Mouse (Mus musculus) cerebellum, adult (tissue): ENCODE results near the gene Fgfr2.
A peak's percentile ranks its signal among the peaks of the same experiment; 100 is the strongest.

Experiments used
- ATAC-seq: cut with Nextera tagmentation; 2 replicates; pipeline ENCODE4 v1.9.2; 2017; ENCODE audit warnings: mild to moderate bottlenecking, moderate library complexity, mixed read lengths; ENCODE audit not compliant: insufficient number of reproducible peaks, low FRiP score, low TSS enrichment

The Fgfr2 gene

DNA sequence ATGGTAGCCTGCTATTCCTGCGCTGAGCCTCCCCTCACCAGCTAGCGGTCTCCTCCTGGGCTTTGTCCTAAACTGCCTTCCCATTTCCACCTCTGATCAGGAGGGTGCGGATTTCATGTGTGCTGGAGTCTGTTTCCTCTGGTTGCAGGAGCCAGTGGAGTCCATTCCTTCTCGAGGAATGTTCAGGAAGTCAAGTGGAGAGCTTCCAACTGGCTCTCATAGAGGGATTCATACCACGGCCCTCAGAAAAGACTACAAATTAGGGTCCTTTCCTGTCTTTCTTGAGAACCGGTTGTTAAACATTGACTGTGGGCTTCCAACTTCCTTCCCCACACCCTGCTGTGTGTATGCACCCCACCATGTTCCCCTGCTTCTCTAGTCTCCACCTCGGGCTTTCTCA lies 2834.9 kb downstream of the Fgfr2 start:
- ATAC-seq: no peak

DNA sequence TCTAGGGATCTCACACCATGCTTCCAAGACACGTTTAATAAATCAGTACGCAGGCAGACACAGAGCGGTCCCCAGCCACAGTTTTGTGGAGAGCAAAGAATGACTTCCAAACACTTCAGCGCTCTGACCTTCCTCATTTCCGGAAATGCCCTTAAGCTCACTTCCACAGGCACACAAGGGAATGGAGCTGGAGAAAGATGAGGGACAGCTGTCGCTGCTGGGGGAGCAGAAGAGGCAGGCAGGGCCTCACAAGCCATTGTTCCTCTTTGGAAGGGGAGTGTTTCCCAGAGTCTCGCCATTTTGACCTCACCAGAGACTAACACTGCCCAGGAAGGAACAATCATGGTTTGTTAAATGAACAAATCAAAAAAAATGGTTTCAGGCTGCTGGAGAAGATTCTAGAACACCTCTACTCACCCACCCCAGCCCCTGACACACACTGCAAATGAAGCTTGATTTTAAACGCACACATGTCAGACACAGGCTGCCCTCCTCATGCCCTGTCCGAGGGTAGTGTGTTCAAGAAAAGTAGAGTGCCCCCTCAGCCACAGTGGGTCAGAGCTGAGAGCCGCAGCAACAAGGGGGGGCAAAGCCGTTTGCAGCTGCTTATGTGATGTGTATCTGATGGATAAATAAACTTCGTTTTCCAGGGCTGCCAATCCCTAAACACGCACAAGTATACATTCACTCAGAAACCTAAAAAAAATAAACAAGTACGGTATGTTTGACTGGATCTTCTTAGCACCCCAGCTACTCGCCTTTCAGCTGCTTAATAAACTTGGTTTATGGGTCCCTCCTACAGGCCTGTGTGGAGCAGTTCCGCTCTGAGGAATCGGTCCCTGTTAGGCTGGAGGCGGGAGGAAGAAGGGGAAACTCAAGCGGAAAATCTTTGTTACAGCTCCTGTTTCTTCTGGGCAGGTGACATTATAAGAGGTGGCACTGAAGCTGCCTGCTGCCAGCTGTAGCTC lies 2844.1 kb downstream of the Fgfr2 start:
- ATAC-seq: no peak

DNA sequence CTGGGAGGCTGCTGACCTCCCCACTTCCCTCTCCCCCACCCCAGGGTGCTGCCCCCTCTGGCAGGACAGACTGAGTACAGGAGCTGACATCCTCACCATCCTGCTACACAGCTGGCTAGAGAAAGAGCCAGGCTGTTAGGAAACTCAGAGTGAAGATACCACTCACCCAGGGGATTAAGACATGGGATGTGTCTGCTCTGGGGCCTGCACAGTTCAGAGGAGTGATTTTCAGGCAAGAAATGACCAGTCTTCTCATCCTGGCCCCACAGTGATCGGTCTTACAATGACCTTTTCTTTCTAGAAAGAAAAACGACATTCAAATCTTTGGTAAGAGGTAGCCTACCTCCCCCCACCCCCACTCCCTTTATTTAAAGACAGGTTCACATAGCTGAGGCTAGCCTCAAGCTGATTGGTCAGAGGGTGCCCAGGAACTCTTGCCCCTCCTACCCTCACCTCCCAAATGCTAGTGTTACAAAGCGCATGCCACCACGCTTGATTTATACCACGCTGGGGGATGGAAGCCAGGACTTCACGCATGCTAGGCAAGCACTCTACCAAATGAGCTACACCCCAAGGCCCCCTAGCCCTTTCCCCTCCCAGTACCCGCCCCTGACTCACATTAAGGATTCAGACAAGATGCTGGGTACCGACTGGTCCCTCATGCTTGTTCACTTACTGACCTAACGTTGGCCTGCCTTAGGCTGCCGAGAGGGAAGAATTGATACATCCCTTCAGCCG lies 2845.0 kb downstream of the Fgfr2 start:
- no peak for ATAC-seq

DNA sequence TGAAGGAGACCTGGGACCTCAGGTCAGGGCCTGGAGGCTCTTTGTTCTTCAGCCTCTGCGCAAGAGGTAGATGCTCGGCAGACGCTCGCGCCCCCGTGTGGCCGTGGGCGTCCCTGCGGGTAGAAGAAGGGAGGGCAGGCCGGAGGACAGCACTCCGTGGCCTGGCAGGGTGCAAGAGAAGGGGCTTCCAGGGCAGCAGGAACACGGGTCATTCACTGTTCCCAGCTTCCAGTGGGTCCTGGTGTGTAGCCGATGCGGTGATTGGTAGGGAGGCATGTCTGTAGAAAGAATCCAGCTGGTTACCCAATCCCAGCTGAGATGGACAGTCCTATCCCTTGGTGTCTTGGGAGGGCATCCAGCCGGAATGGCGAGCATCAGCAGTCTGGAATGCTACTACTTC lies 2849.9 kb downstream of the Fgfr2 start:
- ATAC-seq: peak; percentile 65; the same call in 1 of the 2 replicates

DNA sequence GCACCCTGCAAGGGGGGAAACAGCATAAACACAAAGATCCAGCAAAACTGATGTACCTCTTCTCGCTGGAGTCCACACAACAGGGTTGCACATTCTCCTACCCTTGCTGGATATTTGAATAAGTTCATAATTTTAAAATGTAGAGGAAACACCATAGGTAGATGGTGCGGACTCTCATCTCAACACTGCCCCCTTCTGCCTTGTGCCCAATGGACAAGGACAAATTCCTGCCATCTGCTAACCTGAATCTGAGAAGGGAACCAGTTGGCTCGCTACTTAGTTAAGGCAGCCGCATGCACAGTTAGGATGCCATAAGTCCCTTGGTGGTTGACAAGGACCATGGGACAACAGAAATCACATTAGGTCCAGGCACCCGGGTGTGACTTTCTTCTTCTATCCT lies 2852.3 kb downstream of the Fgfr2 start:
- no peak for ATAC-seq

DNA sequence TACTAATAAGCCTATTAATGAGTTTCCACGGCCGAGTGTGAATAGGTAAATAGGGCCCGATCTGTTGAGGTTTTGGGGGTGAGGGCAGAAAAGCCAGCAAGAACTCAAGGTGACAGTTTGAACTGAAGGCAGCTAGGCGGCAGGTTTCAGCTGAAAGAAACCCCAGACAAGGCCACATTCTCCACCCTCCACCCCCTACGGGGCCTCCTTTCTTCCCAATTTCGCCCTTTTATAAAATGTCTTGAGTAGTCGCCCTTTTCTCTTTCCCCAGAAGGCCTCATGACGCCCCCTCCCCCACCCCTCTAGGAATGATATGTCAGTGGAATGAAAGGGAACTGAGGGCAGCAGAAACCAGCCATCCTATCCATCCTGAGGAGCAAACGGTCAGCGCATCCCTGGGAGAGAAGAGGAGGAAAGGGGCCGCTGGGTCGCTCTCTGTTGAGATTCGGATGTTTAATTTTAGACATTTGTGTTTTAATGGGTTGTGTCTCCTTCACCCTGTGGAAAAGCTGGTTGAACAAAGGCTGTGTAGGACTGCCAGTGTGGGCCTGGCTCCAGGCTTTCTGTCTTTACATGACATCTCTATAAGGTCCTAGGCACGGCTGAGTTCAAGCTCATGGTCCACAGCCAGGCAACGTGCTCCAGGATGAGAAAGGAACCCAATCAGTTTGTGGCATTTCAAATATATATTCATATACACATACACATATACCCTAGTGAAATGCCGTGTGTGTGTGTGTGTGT lies 2853.9 kb downstream of the Fgfr2 start:
- no peak for ATAC-seq

DNA sequence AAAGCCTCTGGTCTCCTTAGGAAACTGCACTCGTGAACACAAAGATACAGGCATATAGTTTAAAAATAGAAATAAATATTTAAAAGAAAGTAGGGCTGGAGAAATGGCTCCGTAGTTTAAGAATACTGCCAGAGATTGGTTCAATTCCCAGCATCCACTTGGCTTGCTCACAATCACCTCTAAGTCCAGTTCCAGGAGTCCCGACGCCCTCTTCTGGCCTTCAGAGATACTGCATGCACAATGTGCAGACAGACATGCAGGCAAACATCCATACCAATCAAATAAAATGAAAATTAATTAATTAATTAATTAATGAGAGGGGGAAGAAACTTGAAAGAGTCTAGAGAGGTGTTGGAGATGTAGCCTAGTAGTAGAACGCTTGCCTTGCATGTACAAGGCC lies 2856.1 kb downstream of the Fgfr2 start:
- no peak for ATAC-seq

DNA sequence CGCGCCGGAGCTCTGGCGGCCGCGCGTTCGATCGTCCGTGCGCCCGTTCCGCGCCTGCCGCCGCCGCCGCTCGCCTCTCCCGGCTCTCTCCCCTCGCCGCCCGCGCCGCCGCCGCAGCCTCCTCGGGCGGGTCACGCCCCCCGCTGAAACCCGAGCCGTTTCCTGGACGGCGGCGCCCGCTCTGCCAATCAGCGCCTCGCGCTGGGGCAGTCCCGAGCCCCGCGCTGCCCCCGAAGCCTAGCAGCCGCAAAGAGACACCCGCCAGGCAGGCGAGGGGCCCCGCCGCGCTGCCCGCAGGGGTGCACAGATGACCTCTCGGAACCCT lies 2857.0 kb downstream of the Fgfr2 start:
- no peak for ATAC-seq

DNA sequence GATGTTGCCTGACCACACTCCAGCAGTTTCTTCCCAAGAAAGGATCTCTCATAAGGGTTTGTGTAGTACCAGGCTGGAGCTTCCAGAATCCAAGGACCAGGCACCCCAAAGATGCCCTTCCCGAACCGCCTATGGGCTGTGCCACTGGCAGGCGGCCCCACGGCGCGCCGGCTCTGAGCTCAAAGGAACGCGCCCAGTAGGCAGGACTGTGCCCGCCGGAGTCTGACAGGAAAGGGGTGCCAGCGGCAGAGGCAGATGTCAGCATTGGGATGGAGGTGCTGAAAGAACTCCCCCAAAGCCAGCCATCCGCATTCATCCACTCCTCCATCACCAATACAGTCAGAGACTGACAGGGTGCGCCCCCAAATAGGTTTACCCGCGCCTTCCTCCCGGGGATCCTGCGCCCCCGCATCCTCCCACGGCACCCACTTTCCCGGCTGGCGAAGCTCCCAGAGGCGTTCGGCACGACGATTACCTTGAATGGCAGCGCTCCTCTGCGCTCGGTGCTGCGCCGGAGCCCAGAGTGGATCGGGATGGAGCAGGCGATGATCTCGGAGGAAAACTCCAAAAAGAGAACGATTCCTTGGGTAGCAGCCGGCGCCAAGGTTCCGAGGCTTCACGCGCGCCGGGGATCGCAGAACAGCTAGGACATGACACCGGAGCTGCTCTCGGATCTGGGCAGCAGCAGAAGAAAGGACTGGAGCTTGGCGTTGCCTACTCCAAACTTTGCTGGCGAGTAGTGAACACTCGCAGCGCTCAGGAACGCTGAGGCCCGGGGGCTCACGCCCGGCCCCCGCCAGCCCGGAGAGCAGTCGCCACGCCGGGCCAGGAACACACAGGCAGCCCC lies 2857.6 kb downstream of the Fgfr2 start:
- no peak for ATAC-seq

DNA sequence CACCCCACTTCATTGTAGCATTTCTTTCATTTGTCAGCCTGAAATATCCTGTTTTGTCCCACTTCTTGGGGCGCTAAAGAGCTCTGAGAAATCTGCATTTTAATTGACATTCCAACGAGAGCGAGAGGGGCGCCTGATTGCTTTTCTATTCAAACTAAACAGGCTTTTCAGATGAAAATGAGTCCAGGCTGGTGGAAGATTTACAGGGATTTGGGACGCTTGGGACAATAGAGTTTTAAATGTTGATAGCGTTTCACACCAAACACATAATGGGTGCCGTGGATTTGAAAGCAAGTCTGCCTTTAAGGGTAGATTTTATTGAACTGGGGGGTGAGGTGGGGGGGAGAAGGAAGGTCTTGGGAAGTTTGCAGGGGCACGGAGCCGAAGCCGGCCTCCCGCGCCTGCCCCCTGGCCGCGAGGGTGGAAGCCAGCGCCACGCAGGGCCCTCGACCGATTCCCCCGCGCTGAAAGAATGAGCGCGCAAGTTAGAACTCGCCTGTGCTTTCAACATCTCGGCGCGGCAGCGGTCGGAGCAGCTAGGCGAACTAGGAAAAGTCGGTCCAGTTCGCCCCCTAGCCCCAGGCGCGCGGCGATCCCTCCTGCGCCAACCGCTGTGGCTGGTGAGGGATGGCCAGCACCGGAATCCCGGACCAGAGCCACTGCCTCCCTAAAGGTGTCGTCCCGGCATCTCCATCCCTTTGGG lies 2858.4 kb downstream of the Fgfr2 start:
- no peak for ATAC-seq

DNA sequence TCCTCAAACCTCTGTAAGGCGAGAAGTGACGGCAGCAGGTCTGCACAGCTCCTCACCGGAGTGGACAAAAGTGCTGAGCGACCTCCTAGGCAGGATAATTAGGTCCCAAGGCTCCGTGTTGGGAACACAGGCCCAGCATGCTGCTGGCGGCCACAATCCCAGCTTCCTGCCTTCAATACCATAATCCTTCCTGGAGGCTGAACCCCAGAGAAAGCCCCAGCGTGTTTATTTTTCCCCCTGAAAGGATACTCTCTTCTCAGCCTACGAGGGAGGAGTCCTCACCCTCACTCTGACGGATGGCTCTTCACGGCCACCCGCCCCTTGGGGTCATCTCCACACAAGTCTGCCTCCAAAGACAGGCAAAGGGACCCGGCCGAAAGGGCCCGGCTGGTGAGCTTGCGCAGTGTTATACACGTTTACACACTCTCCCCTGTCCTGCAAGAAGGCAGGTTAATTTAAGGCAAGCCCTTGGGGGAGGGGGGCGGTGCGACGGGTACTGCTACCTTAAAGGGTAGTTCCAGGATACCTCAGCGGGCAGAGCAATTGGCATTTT lies 2859.3 kb downstream of the Fgfr2 start:
- ATAC-seq: no peak

DNA sequence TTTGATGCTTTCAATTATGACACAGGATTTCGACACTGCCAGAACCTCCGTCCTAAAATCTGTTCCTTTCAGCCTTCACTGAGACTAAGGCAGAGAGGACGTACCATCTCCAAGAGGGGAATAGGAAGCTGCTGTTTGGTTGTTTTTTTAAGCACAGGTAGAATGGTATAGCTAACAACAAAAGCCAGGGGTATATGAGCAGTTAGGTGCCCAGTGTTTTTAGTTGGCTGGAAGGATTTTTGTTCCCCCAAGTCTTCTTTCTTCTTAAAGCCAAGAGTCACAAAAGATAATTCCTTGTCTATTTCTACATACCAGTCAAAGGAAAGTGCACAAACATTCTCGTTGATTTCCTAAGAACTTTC lies 2859.9 kb downstream of the Fgfr2 start:
- no peak for ATAC-seq

DNA sequence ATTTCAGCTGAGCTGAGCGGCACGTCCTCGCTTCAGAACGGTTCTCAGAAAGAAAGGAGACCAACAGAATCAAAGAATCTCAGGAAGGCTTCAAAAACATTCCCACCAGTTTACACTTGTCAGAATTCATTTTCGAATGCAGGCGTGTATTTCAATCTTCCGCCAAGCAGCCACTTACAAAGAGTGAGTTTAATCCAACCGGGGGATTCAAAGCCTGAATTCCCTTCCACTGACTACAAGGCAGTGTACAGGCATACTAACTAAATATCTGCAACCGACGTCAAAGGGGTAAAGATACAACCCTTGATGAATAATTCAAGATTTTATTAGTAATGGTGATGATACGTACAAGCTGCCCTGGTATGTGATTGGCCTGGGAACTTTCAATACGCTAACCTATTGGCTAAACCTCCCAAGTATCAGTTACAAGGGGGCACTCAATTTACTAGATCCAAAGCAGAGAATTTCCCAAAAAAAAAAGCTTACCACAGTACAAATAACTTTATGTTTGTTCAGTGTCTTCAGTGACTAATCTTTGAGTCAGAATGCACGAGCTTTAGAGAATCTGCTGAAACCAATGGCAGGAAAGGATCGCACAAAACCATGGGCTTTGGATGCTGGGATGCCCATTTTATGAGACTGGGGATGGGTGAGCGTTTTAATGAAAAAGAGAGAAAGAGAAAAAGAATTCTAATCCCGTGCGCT lies 2860.5 kb downstream of the Fgfr2 start:
- ATAC-seq: no peak

DNA sequence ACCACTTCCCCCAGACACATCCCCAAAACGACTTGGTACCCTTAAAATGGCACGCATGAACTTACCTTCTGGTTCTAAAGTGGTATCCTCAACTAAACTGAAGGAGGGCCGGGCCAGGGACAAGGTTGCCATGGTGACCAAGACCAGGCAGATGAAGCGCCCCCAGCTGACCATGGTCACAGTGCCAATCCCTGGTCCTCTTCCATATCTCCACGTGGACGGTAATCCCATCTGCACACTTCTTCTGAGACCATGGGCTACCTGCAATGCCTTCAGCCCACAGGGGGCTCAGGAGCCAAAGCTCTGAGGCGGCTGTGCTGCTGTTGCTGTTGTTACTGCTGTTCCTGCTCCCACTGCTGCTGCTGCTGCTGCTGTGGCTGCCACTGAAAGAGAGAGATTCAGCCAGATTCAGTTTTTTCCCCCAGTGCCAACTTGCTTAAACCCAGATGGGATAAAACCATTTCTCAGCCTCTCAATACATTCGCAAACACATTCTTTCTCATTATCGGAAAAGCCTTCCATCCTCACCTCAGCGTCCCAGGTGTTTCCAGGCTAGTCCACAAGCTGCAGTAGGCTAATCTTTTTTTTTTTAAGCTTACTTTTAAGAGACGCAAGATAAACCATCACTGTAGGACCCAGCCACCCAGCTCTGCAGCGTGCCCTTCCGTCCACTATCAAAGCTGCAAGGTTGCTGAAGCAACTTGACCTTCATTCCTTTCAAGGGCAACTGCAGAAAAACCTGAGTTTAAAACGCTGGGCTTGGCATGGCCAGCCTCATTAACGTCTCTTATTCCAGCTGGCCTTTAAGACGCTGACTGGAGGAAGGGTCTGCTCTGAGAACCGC lies 2861.2 kb downstream of the Fgfr2 start:
- no peak for ATAC-seq

DNA sequence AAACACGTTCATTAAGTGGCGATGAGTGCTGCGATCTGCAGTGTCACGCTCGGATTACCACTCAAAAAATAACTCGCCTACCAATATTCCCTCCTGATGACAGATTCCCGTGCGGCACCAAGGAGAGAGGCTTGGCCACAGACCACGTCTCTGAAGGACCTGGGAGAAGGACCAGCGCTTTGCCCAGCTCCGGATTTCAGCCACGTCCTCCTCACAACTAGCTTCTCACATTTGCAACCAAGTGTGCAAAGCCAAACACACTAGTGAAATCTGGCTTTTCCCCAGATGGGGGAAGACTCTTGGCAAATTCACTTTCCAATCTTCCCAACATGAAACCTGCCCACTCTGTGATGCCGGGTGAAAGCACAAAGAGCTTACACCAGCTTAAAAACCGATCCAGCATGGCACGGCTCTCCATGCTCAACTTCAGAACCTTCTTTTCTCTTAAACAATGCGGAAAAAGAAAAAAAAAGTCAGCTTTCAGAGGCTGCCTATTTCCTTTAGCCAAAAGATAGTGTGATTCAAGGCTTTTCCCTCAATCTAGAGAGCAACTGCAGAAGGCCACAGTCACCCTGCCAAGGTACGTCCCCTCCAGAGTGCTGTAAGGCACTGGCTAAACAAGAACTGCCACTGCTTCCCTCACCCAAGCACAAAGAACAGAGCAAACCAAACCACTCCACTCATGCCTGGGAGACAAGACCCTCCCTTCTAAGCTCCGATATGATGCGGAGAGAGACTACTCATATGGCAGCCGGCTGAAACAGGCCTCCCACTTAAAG lies 2862.1 kb downstream of the Fgfr2 start:
- ATAC-seq: no peak

DNA sequence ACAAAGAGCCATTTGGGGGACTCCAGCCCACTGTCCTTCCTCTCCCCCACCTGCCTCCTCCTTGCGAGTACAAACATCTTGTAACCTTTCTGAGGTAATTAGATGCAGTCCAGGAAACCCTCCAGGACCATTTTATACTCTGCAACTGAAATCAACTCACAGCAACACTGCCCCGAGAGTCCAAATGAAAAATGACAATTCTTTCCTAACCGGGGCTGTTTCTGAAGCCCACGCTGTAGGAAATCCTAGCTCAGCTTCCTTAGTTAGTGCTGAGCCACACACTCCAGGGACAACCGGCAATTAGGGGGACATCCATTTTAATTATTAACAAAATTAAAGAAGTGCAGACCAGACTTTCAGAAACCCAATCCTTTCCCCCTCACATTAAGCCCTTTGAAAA lies 2863.1 kb downstream of the Fgfr2 start:
- ATAC-seq: no peak

DNA sequence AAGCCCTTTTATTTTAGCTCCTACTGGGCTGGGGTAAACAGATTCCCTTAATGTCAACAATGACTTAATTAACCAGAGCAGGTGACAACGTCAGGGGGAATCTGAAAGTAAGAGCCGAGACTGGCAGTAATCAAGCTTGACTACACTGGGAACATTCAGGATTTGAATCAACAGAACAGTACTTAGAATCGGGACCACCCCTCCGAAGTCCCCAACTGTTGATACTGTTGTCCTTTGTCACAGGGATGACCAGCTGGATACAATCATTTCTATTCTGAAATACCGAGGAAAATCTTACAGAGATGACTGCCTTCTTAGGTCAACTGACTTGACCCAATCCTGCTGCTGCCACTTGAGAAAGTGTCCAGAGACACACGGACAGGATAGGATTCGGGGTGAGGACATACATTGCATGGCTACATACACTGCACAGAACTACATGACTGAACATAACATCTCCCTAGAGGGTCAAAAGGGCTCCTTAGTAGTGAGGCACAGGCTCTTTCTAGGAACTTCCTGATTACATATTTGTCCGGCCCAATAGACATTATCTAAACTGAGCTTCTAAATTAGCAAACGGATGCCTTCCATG lies 2864.3 kb downstream of the Fgfr2 start:
- no peak for ATAC-seq
